Mouse (Mus musculus): ENCODE data around the gene Khdrbs1. TPM values are rescaled to one million over a fixed set of nuclear protein-coding genes. Genes with fewer than 3 reads are reported as not detected.

Gene Khdrbs1
- polyA plus RNA-seq (2016; fragmentation: Nextera tagmentation; extraction: Ambion mirVana): 191 and 204 TPM in 2 replicates

GRCm38 (mm10) chr4:129742232-129743009 is at the start of gene Khdrbs1:
Gene Khdrbs1 (minus strand): TSS chr4:129742303.
- H3K4me1 ChIP-seq: peaks cover 14% of the 10 kb centered on the region
- under 1% methylated on average over 72 of the region's 76 CpGs for WGBS
- H3K36me3 ChIP-seq: no peaks in the 10 kb centered on the region
- H3K4me3 ChIP-seq: peak within 1 kb of the TSS; percentile 100
- peak within 1 kb of the TSS; percentile 100 for H3K9ac ChIP-seq
- no peaks in the 10 kb centered on the region for H3K27me3 ChIP-seq
- peak; percentile 91 for ATAC-seq (ENCODE audit: insufficient number of reproducible peaks, insufficient read depth, low FRiP score, low TSS enrichment)
- no peaks in the 10 kb centered on the region for H3K9me3 ChIP-seq
- H3K4me2 ChIP-seq (replicated peaks): peak within 1 kb of the TSS; percentile 79
- peak within 1 kb of the TSS; percentile 98 for H3K27ac ChIP-seq

GRCm38 (mm10) chr4:129791399-129791798 is 49.3 kb upstream of the Khdrbs1 start:
- WGBS: 19% methylated on average over 1 of the region's 1 CpGs
- Histone ChIP-seq H3K9me3 (peaks cover 4% of the 10 kb centered on the region; the same call in 1 of the 2 replicates), H3K4me3 (no peak overlapping the region), H3K4me2 (replicated peaks) (no peak overlapping the region), H3K27ac (no peak overlapping the region), H3K4me1 (peaks cover 23% of the 10 kb centered on the region), H3K9ac (no peak overlapping the region), H3K36me3 (no peaks in the 10 kb centered on the region), H3K27me3 (no peaks in the 10 kb centered on the region)
- no peak for ATAC-seq (ENCODE audit: insufficient number of reproducible peaks, insufficient read depth, low FRiP score, low TSS enrichment)

GRCm38 (mm10) chr4:129790475-129790874 is 48.4 kb upstream of the Khdrbs1 start:
- Histone ChIP-seq H3K9me3 (peaks cover 4% of the 10 kb centered on the region; the same call in 1 of the 2 replicates), H3K36me3 (no peaks in the 10 kb centered on the region), H3K4me1 (peaks cover 15% of the 10 kb centered on the region), H3K27ac (no peak overlapping the region), H3K27me3 (no peaks in the 10 kb centered on the region), H3K4me3 (no peak overlapping the region), H3K4me2 (replicated peaks) (no peak overlapping the region), H3K9ac (no peak overlapping the region)
- WGBS: 73% methylated on average over 3 of the region's 3 CpGs
- ATAC-seq (ENCODE audit: insufficient number of reproducible peaks, insufficient read depth, low FRiP score, low TSS enrichment): no peak

- WGBS: 90% methylated on average over 2 of the region's 2 CpGs
- Histone ChIP-seq H3K36me3 (no peaks in the 10 kb centered on the region), H3K4me2 (replicated peaks) (no peak overlapping the region), H3K27me3 (no peaks in the 10 kb centered on the region), H3K4me1 (peaks cover 6% of the 10 kb centered on the region), H3K4me3 (no peak overlapping the region), H3K9me3 (peaks cover 4% of the 10 kb centered on the region; the same call in 1 of the 2 replicates), H3K27ac (no peak overlapping the region), H3K9ac (no peak overlapping the region)
- no peak for ATAC-seq (ENCODE audit: insufficient number of reproducible peaks, insufficient read depth, low FRiP score, low TSS enrichment)
Measured at GRCm38 (mm10) chr4:129789635-129790034, 47.5 kb upstream of the Khdrbs1 start.

GRCm38 (mm10) chr4:129788693-129789092 is 46.6 kb upstream of the Khdrbs1 start:
- no peak overlapping the region for H3K4me2 ChIP-seq (replicated peaks)
- no peak overlapping the region for H3K9ac ChIP-seq
- no peaks in the 10 kb centered on the region for H3K36me3 ChIP-seq
- no peak overlapping the region for H3K4me3 ChIP-seq
- ATAC-seq (ENCODE audit: insufficient number of reproducible peaks, insufficient read depth, low FRiP score, low TSS enrichment): no peak
- no peaks in the 10 kb centered on the region for H3K27me3 ChIP-seq
- H3K4me1 ChIP-seq: peaks cover 4% of the 10 kb centered on the region; the same call in 1 of the 2 replicates
- no peak overlapping the region for H3K27ac ChIP-seq
- peaks cover 4% of the 10 kb centered on the region; the same call in 1 of the 2 replicates for H3K9me3 ChIP-seq
- WGBS: 53% methylated on average over 8 of the region's 8 CpGs

DNA sequence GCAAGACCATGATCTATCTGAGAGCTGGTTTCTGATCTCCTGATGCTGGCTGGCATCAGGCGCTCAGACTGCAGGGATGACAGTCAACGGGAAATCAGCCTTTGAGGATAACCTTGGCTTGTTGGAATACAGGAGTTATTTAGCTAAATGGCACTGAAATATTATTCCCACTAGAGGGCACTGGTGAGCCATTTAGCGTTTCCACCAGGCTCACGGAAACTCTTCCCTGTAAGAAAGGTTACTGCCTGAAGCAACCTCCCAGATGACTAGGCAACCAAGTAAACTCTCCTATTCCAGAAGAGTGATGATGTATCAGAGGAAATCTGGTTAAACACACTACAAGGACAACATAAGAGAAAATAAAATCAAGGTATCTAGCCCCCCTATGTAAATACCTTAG is 43.1 kb upstream of the Khdrbs1 start:
- Histone ChIP-seq H3K9ac (no peak overlapping the region), H3K4me3 (no peak overlapping the region), H3K27me3 (no peaks in the 10 kb centered on the region), H3K4me2 (replicated peaks) (no peak overlapping the region), H3K9me3 (peaks cover 4% of the 10 kb centered on the region; the same call in 1 of the 2 replicates), H3K27ac (no peak overlapping the region), H3K4me1 (peaks cover 20% of the 10 kb centered on the region), H3K36me3 (no peaks in the 10 kb centered on the region)
- no peak for ATAC-seq (ENCODE audit: insufficient number of reproducible peaks, insufficient read depth, low FRiP score, low TSS enrichment)
- WGBS: 3% methylated on average over 4 of the region's 4 CpGs

GRCm38 (mm10) chr4:129783506-129783905 is 41.4 kb upstream of the Khdrbs1 start:
- H3K4me1 ChIP-seq: peaks cover 20% of the 10 kb centered on the region
- H3K4me3 ChIP-seq: no peak overlapping the region
- H3K4me2 ChIP-seq (replicated peaks): no peak overlapping the region
- H3K9me3 ChIP-seq: peaks cover 4% of the 10 kb centered on the region; the same call in 1 of the 2 replicates
- 77% methylated on average over 5 of the region's 5 CpGs for WGBS
- no peaks in the 10 kb centered on the region for H3K27me3 ChIP-seq
- H3K27ac ChIP-seq: peak overlapping the region; percentile 70
- no peak overlapping the region for H3K9ac ChIP-seq
- ATAC-seq (ENCODE audit: insufficient number of reproducible peaks, insufficient read depth, low FRiP score, low TSS enrichment): no peak
- H3K36me3 ChIP-seq: no peaks in the 10 kb centered on the region

DNA sequence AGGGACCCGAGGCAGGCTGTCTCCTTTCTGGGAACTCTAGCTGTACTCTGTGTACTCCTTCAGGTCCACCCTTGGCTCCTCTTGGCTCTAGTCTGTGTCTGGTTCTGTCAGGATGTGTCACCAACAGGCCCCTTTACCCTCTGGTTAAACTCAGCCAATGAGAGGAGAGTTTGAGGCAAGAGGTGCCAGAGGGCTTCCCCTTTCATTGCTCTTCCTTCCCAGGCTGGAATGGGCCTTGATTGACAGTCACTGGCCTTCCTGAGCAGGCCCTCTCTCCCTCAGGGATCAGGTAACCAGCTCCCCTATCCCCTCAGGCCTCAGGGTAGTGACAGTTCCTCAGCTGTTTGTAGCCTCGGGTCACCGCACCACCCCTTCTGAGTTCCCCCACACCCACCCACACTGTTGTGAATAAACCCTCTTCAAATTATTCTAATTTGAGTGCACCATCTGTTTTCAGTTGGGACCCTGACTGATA is 40.8 kb upstream of the Khdrbs1 start:
- WGBS: 18% methylated on average over 3 of the region's 3 CpGs
- peaks cover 20% of the 10 kb centered on the region for H3K4me1 ChIP-seq
- ATAC-seq (ENCODE audit: insufficient number of reproducible peaks, insufficient read depth, low FRiP score, low TSS enrichment): peak; percentile 65
- H3K4me3 ChIP-seq: no peak overlapping the region
- no peaks in the 10 kb centered on the region for H3K27me3 ChIP-seq
- peak overlapping the region; percentile 70; the same call in 1 of the 2 replicates for H3K27ac ChIP-seq
- H3K36me3 ChIP-seq: no peaks in the 10 kb centered on the region
- H3K9me3 ChIP-seq: peaks cover 4% of the 10 kb centered on the region; the same call in 1 of the 2 replicates
- H3K9ac ChIP-seq: no peak overlapping the region
- H3K4me2 ChIP-seq (replicated peaks): no peak overlapping the region

GRCm38 (mm10) chr4:129781881-129782675 is 40.0 kb upstream of the Khdrbs1 start:
- no peaks in the 10 kb centered on the region for H3K27me3 ChIP-seq
- peak overlapping the region; percentile 51; the same call in 1 of the 2 replicates for H3K27ac ChIP-seq
- H3K9me3 ChIP-seq: no peaks in the 10 kb centered on the region
- WGBS: 21% methylated on average over 4 of the region's 4 CpGs
- H3K4me1 ChIP-seq: peaks cover 20% of the 10 kb centered on the region
- H3K4me3 ChIP-seq: no peak overlapping the region
- no peak overlapping the region for H3K4me2 ChIP-seq (replicated peaks)
- ATAC-seq (ENCODE audit: insufficient number of reproducible peaks, insufficient read depth, low FRiP score, low TSS enrichment): 0 out of 2 replicates have a peak, but pooled peaks have one; percentile 45
- no peak overlapping the region for H3K9ac ChIP-seq
- H3K36me3 ChIP-seq: no peaks in the 10 kb centered on the region

GRCm38 (mm10) chr4:129771672-129772521 is 29.8 kb upstream of the Khdrbs1 start:
- H3K27ac ChIP-seq: peak overlapping the region; percentile 78
- H3K4me1 ChIP-seq: peaks cover 23% of the 10 kb centered on the region
- peak overlapping the region; percentile 13; the same call in 1 of the 2 replicates for H3K4me3 ChIP-seq
- H3K9me3 ChIP-seq: no peaks in the 10 kb centered on the region
- H3K9ac ChIP-seq: peak overlapping the region; percentile 33; the same call in 1 of the 2 replicates
- 2% methylated on average over 21 of the region's 21 CpGs for WGBS
- ATAC-seq (ENCODE audit: insufficient number of reproducible peaks, insufficient read depth, low FRiP score, low TSS enrichment): peak; percentile 73; the same call in 1 of the 2 replicates
- H3K36me3 ChIP-seq: no peaks in the 10 kb centered on the region
- no peaks in the 10 kb centered on the region for H3K27me3 ChIP-seq
- H3K4me2 ChIP-seq (replicated peaks): peak overlapping the region; percentile 51

DNA sequence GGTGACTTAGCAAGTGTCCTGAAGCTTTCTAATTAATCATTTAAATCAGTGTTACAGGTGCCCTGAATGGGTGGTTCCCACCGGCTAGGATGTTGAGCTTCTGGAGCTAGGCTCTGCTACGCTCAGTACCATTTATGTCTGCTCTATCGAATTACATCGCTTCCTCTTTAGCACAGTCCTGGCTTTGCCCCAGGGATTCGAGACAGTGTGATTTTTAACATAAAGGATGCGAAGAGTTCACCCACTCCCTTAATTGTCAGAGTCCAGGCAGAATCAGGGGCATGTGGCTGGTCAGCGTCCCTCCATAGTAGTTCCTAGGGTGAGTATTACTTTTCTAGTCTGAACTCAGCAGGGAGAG is 29.2 kb upstream of the Khdrbs1 start:
- H3K36me3 ChIP-seq: no peaks in the 10 kb centered on the region
- H3K9ac ChIP-seq: no peak overlapping the region
- H3K4me1 ChIP-seq: peaks cover 23% of the 10 kb centered on the region
- H3K27me3 ChIP-seq: no peaks in the 10 kb centered on the region
- peak overlapping the region; percentile 51 for H3K4me2 ChIP-seq (replicated peaks)
- ATAC-seq (ENCODE audit: insufficient number of reproducible peaks, insufficient read depth, low FRiP score, low TSS enrichment): 0 out of 2 replicates have a peak, but pooled peaks have one; percentile 2
- no peaks in the 10 kb centered on the region for H3K9me3 ChIP-seq
- H3K4me3 ChIP-seq: 0 out of 2 replicates have a peak overlapping the region, but pooled peaks have one; percentile 13
- WGBS: 8% methylated on average over 7 of the region's 7 CpGs
- peak overlapping the region; percentile 78; the same call in 1 of the 2 replicates for H3K27ac ChIP-seq
